Mouse (Mus musculus): ENCODE results near the gene Olfr1423.

DNA sequence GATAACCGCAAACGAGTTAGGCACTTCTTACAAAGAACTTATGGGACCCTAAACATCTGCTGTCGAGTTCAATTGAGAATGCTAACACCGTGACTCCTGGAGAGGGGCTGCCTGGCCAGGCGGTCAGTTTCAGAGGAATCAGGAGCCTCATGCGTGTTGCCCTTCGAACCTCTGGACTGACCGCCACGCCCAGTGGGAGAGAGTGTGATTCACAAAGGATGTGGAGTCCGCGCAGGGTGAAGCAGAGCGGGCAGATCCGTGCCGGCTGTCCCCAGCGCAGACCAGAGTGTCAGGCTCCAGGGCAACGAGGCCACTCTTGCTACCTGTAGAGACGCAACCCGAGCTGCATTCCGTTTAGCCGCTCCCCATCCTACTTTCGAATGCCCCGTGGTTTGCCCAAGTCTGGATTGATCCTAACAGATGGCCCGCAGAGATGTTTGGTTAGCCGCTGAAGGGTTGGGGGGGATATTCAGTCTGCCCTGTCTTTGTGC is 30.8 kb downstream of the Olfr1423 start:
- no peak for TF ChIP-seq CTCF (IDR thresholded peaks at IDR 0.05; ENCODE audit: low read depth)
- TF ChIP-seq EP300 (optimal IDR thresholded peaks at IDR 0.05): no peak
